Mouse (Mus musculus) stomach, postnatal 0 days (tissue): ENCODE results near the gene Sh3bgrl3. TPM values are rescaled to one million over a fixed set of nuclear protein-coding genes. Genes with fewer than 3 reads are reported as not detected.

Source experiments
- ATAC-seq: fragments of 200-750 bp; cut with Nextera tagmentation; 2 replicates; pipeline ENCODE4 v1.8.0; 2017; ENCODE audit not compliant: low FRiP score, low TSS enrichment
- DNase-seq: peaks from one replicate; pipeline ENCODE4 v3.0.0-alpha.2; 2016; ENCODE audit warnings: low spot score
- H3K27ac ChIP-seq: fragments of 300-500 bp; sonication (generic); replicated peaks from 2 replicates; pipeline ENCODE4 v1.5.1; 2014; ENCODE audit warnings: mild to moderate bottlenecking, control low read depth
- H3K27me3 ChIP-seq: fragments of 300-500 bp; sonication (generic); 2 replicates; pipeline ENCODE4 v1.6.1; 2014; ENCODE audit warnings: low read length; ENCODE audit not compliant: control insufficient read depth, insufficient read depth
- H3K36me3 ChIP-seq: fragments of 300-500 bp; sonication (generic); 2 replicates; pipeline ENCODE4 v1.6.1; 2014; ENCODE audit warnings: low read length, mixed read lengths; ENCODE audit not compliant: control insufficient read depth, insufficient read depth
- H3K4me1 ChIP-seq: fragments of 300-500 bp; sonication (generic); replicated peaks from 2 replicates; pipeline ENCODE4 v1.6.1; 2014; ENCODE audit warnings: antibody characterized with exemption; ENCODE audit not compliant: control insufficient read depth, insufficient read depth
- H3K4me2 ChIP-seq: fragments of 300-500 bp; sonication (generic); replicated peaks from 2 replicates; pipeline ENCODE4 v1.6.1; 2014; ENCODE audit warnings: low read depth, mild to moderate bottlenecking, control low read depth, moderate library complexity
- H3K4me3 ChIP-seq: fragments of 300-500 bp; sonication (generic); 2 replicates; pipeline ENCODE4 v1.5.1; 2014; ENCODE audit warnings: low read depth, low read length, control low read depth
- H3K9ac ChIP-seq: fragments of 300-500 bp; sonication (generic); 2 replicates; pipeline ENCODE4 v1.6.1; 2014; ENCODE audit warnings: mild to moderate bottlenecking, low read length, control low read depth, mixed read lengths
- H3K9me3 ChIP-seq: fragments of 300-500 bp; sonication (generic); 2 replicates; pipeline ENCODE4 v1.6.1; 2016; ENCODE audit warnings: low read length; ENCODE audit not compliant: control insufficient read depth
- CTCF ChIP-seq: IDR thresholded peaks from 2 replicates; pipeline ENCODE4 v1.5.1; 2016; ENCODE audit warnings: antibody characterized with exemption, low read depth, mild to moderate bottlenecking, moderate library complexity
- EP300 ChIP-seq: optimal IDR thresholded peaks from 2 replicates; pipeline ENCODE3; 2016; ENCODE audit warnings: antibody characterized with exemption
- WGBS: fragments of 180-500 bp; shearing (Covaris S2); extraction: QIAGEN DNeasy Blood & Tissue Kit; methylation state at CpG from one replicate; pipeline ENCODE4 v1.1.7; 2014; 5-methylcytosine and 5-hydroxymethylcytosine counted together
- polyA plus RNA-seq: library from polyadenylated mRNA; unstranded; fragments of >200 nt; fragmentation: Nextera tagmentation; extraction: Ambion mirVana; gene quantifications from 2 replicates; pipeline ENCODE4 v1.2.1, GENCODE M21; 2015

Gene Sh3bgrl3
- polyA plus RNA-seq, 1 experiment from 2014 or later: 533 TPM

DNA sequence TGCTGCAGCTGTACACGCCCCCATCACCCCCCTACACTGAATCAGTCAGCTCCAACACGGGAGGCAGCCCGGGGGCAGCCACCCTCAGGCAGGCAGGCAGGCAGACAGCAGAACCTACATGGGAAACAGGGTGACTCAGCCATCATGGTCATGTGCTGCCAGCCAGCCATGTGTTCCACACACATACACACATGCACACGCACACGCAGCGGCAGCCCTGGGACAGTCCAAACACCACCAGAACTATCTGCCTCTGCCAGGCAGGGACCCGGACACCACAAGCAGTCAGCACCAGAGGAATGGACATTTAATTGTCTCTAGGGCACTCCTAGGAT lies 1.5 kb downstream of the Sh3bgrl3 start:
- TF ChIP-seq CTCF (no peak), EP300 (no peak)
- Histone ChIP-seq H3K4me3 (no peak overlapping the region), H3K9ac (0 out of 2 replicates have a peak overlapping the region, but pooled peaks have one; percentile 18), H3K36me3 (peaks cover under 1% of the 10 kb centered on the region; the same call in 1 of the 2 replicates), H3K4me1 (0 out of 2 replicates have a peak, but pooled peaks cover 2% of the 10 kb centered on the region), H3K27ac (no peak overlapping the region), H3K9me3 (no peaks in the 10 kb centered on the region), H3K4me2 (peak overlapping the region; percentile 79), H3K27me3 (no peaks in the 10 kb centered on the region)
- 80% methylated on average over 7 of the region's 7 CpGs for WGBS
- DNase-seq: no peak
- no peak for ATAC-seq

DNA sequence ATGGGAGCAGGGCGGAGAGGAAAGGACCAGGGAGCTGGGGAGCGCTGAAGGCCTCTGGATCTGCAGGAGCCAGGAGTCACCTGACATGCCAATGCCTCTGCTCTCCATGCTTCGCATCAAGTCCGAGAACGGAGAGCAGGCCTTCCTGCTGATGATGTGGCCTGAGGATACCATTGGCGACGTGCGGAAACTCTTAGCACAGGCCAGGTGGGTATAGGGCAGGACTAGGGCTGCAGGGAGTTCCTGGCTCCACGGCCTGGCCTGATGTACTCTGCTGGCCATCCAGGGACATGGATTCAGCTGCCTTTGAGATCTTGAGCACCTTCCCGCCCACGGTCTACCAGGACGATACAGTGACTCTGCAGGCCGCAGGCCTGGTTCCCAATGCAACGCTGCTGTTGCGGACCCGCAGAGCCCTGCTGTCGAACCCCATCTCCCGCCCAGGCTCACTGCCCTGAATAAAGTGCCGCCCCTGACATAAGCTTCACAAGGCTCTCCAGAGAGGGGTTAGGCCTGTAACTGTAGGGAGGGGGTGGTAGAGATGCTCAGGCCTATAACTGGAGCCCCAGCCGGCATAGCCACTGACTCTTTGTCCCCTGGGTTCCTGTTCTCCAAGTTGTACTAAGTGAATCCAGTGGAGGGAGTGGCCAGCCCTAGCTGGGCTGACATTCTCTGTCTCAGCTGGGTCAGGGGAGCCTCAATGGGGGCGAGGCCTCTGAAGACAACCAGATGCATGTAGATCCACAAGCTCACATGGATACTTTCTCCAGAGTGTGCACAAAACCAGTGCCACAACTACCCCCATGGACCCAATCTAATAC lies 2.1 kb downstream of the Sh3bgrl3 start:
- no peak overlapping the region for H3K27ac ChIP-seq
- H3K9ac ChIP-seq: peak overlapping the region; percentile 13; the same call in 1 of the 2 replicates
- no peak overlapping the region for H3K4me3 ChIP-seq
- no peak for TF ChIP-seq EP300
- no peak for TF ChIP-seq CTCF
- DNase-seq (no peak), ATAC-seq (no peak)
- no peaks in the 10 kb centered on the region for H3K36me3 ChIP-seq
- no peaks in the 10 kb centered on the region for H3K27me3 ChIP-seq
- H3K9me3 ChIP-seq: no peaks in the 10 kb centered on the region
- 0 out of 2 replicates have a peak, but pooled peaks cover 2% of the 10 kb centered on the region for H3K4me1 ChIP-seq
- 87% methylated on average over 21 of the region's 21 CpGs for WGBS
- no peak overlapping the region for H3K4me2 ChIP-seq

DNA sequence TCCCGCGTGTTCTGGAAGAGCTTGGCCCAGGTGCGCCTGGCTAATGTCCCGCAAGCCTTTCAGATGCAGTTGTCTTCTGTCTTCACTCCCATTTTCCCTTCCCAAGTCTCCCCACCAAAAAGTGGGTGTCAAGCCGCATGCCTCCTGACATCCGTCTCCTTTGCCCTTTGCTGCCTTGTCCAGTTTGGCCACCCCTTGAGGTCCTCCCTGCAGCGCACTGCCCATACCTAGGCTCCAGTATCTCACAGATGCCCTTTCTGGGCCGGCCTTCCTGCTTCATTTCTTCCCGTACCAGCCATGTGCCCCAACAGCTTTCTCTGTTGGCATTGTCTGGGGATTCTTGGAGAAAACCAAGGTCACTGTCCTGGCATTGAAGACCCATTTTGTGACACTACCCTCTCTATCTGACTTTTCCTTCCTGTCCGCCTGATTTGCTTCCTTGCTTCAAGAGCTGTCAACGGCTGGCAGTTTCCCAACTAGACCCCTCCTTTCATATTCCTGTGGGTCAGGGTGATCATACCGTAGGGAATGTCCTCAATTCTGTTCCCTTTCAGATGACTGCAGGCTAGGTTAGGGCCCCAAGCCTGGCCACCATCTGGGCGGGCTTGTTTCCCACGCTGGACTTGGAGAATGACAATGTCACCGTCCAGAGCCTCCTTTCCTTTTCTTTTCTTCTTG lies 3.1 kb downstream of the Sh3bgrl3 start:
- Histone ChIP-seq H3K27ac (no peak overlapping the region), H3K36me3 (no peaks in the 10 kb centered on the region), H3K27me3 (no peaks in the 10 kb centered on the region), H3K9me3 (no peaks in the 10 kb centered on the region), H3K9ac (no peak overlapping the region), H3K4me1 (0 out of 2 replicates have a peak, but pooled peaks cover 2% of the 10 kb centered on the region), H3K4me2 (no peak overlapping the region), H3K4me3 (no peak overlapping the region)
- TF ChIP-seq EP300: no peak
- no peak for TF ChIP-seq CTCF
- WGBS: 89% methylated on average over 15 of the region's 15 CpGs
- ATAC-seq (no peak), DNase-seq (no peak)

DNA sequence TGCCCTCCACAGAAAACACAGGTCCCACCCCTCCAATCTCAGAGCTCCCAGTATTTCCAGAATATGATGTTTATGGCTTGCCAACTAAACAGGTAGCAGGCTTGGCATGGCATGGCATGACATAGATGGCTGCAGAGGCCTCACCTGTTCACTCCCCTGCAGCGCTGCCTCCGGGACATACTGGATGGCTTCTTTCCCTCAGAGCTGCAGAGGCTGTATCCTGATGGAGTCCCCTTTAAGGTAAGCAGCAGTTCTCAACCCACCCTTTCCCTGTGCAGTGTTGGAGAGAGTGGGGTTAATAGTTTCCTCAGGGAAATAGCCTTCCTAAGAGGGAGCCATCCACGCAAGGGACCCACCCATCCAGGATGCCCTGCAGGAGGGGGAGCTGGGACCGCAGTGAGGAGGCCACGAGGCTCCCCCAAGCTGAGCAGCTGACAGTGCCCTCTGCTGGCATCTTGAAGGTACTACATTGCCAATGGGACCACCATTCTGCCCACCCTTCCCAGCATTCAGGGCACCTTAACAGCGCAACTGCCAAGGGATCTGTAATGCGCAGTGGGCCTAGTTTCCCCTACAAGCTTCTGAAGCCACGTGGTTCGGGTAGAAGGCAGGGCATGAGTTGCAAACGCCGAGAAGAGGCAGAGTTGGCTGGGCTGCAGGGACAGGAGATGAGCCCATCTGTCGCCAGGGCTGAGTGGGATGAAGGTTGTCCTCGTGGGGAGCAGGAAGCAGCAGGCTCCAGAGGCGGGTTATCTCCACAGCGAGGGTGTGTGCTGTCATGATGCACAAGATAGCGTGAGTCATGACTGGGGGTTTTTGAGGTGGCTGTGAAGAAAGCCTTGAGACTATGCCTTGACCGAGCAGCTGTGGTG lies 4.7 kb downstream of the Sh3bgrl3 start:
- Histone ChIP-seq H3K9ac (no peak overlapping the region), H3K4me3 (no peak overlapping the region), H3K27me3 (no peaks in the 10 kb centered on the region), H3K4me2 (no peak overlapping the region), H3K9me3 (no peaks in the 10 kb centered on the region), H3K27ac (no peak overlapping the region), H3K4me1 (no peaks in the 10 kb centered on the region), H3K36me3 (no peaks in the 10 kb centered on the region)
- no peak for TF ChIP-seq EP300
- peak; percentile 93 for TF ChIP-seq CTCF
- ATAC-seq (no peak), DNase-seq (no peak)
- 22% methylated on average over 17 of the region's 17 CpGs for WGBS

DNA sequence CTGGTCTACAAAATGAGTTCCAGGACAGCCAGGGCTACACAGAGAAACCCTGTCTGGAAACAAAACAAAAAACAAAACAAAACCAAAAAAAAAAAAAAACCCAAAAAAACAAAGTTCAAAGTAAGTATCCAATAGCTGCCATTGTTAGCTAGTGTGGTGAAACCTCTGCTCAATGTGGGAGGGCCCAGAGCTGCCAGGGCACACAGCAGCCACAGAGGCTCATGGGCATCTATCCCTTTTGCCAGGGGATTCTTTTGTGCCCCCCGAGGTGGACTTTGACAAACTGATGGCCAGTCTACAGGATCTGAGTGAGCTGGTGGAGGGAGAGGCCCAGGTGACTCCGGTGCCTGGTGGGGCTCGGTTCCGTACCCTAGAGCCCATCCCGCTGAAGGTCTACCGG lies 5.4 kb downstream of the Sh3bgrl3 start:
- H3K36me3 ChIP-seq: no peaks in the 10 kb centered on the region
- WGBS: 96% methylated on average over 6 of the region's 6 CpGs
- H3K27me3 ChIP-seq: no peaks in the 10 kb centered on the region
- TF ChIP-seq EP300 (no peak), CTCF (no peak)
- ATAC-seq (no peak), DNase-seq (no peak)
- no peaks in the 10 kb centered on the region for H3K4me1 ChIP-seq
- no peak overlapping the region for H3K27ac ChIP-seq
- no peak overlapping the region for H3K4me3 ChIP-seq
- no peak overlapping the region for H3K9ac ChIP-seq
- no peak overlapping the region for H3K4me2 ChIP-seq
- H3K9me3 ChIP-seq: no peaks in the 10 kb centered on the region
